Mouse (Mus musculus) limb, embryonic 11.5 days (tissue): ENCODE results near the gene Slc26a1. TPM values are rescaled to one million over a fixed set of nuclear protein-coding genes. Genes with fewer than 3 reads are reported as not detected.
A peak's percentile ranks its signal among the peaks of the same experiment; 100 is the strongest.

Experiments used
- ATAC-seq: fragments of 200-750 bp; cut with Nextera tagmentation; 2 replicates; pipeline ENCODE4 v1.8.0; 2017; ENCODE audit warnings: low read depth; ENCODE audit not compliant: insufficient number of reproducible peaks, low FRiP score, low TSS enrichment
- DNase-seq: peaks from one replicate; pipeline ENCODE4 v3.0.0-alpha.2; 2015; ENCODE audit warnings: low spot score
- H3K27ac ChIP-seq: fragments of 300-500 bp; sonication (generic); replicated peaks from 2 replicates; pipeline ENCODE4 v1.5.1; 2014; ENCODE audit warnings: low read depth, mild to moderate bottlenecking, low read length
- H3K27me3 ChIP-seq: fragments of 300-500 bp; sonication (generic); 2 replicates; pipeline ENCODE4 v1.6.1; 2014; ENCODE audit warnings: mild to moderate bottlenecking, low read length, mixed read lengths; ENCODE audit not compliant: control insufficient read depth, insufficient read depth
- H3K36me3 ChIP-seq: fragments of 300-500 bp; sonication (generic); 2 replicates; pipeline ENCODE4 v1.6.1; 2014; ENCODE audit warnings: mild to moderate bottlenecking, low read length, moderate library complexity, mixed read lengths; ENCODE audit not compliant: control insufficient read depth, insufficient read depth
- H3K4me1 ChIP-seq: fragments of 300-500 bp; sonication (generic); 2 replicates; pipeline ENCODE4 v1.6.1; 2014; ENCODE audit warnings: low read length, mixed read lengths; ENCODE audit not compliant: control insufficient read depth, insufficient read depth
- H3K4me2 ChIP-seq: fragments of 300-500 bp; sonication (generic); 2 replicates; pipeline ENCODE4 v1.6.1; 2014; ENCODE audit warnings: low read depth, mild to moderate bottlenecking, moderate library complexity; ENCODE audit not compliant: severe bottlenecking
- H3K4me3 ChIP-seq: fragments of 300-500 bp; sonication (generic); 2 replicates; pipeline ENCODE4 v1.5.1; 2014; ENCODE audit warnings: low read depth, low read length
- H3K9ac ChIP-seq: fragments of 300-500 bp; sonication (generic); 2 replicates; pipeline ENCODE4 v1.6.1; 2014; ENCODE audit warnings: mild to moderate bottlenecking, low read length
- H3K9me3 ChIP-seq: fragments of 300-500 bp; sonication (generic); 2 replicates; pipeline ENCODE4 v1.6.1; 2016; ENCODE audit warnings: low read length; ENCODE audit not compliant: control insufficient read depth
- WGBS: fragments of 180-500 bp; shearing (Covaris S2); extraction: QIAGEN DNeasy Blood & Tissue Kit; methylation state at CpG from one replicate; pipeline ENCODE4 v1.1.7; 2014; 5-methylcytosine and 5-hydroxymethylcytosine counted together
- polyA plus RNA-seq: library from polyadenylated mRNA; unstranded; fragments of >200 nt; fragmentation: Nextera tagmentation; extraction: Ambion mirVana; gene quantifications from 2 replicates; pipeline ENCODE4 v1.2.1, GENCODE M21; 2014

Slc26a1 gene
- polyA plus RNA-seq, 1 experiment from 2014 or later = 0.84 TPM

DNA sequence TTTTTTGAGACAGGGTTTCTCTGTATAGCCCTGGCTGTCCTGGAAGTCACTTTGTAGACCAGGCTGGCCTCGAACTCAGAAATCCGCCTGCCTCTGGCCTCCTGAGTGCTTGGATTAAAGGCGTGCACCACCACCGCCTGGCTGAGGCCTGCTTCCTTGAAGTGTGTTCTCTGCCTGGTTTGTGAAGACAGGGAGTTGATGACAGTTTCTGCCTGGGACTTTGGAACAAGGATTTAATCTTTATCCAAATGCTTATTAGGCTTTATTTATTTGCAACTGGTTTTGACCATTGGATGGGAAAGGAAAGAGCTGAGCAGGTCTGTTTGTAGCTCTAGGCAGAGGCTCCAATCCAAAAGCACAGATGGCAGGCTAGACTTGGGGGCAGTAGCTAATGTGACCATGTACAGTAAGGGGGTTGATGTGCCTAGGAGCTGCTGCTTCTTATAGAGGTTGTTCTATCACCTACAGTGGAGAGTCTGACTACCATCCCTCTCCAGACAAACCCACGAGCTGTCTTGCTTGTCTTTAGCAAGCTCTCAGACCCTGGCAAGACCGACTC lies 3.0 kb upstream of the Slc26a1 start:
- H3K9me3 ChIP-seq = no peaks in the 10 kb centered on the region
- WGBS = 87% methylated on average over 6 of the region's 6 CpGs
- H3K27ac ChIP-seq = no peak overlapping the region
- no peak overlapping the region for H3K4me3 ChIP-seq
- peaks cover 7% of the 10 kb centered on the region for H3K4me1 ChIP-seq
- ATAC-seq (no peak), DNase-seq (no peak)
- no peak overlapping the region for H3K9ac ChIP-seq
- H3K4me2 ChIP-seq = no peak overlapping the region
- H3K27me3 ChIP-seq = no peaks in the 10 kb centered on the region
- H3K36me3 ChIP-seq = 0 out of 2 replicates have a peak, but pooled peaks cover 2% of the 10 kb centered on the region

DNA sequence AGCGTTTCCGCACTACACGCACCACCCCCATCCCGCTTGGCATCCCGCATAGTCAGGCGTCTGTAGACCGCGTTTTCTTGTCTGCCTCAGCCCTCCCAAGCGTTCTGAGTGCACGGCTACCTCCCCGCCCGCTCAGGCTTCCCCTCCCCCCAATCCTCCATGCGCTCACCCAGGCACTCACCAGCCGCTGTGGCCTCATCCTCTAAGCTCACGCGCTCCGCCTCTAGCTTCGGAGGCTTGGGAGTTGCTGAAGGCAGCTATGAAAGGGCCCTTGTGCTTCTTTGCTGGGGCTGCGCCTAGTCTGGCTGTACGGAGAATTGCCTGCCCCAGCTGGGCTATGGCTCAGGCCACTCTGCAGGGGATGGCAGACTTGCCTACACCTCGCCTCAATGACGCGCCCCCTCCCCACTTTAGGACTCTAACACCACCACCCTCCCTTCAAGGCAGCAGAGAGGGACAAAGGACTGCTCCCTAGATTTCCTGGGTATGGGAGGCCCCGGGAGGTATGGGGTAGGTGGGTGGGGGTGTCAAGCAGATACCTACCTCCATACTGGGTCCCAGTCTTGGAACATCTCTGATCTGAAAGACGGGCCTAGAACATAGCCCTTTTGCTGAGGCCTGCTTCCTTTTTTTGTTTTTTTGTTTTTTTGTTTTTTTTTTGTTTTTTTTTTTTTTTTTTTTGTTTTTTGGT lies 2.4 kb upstream of the Slc26a1 start:
- H3K4me2 ChIP-seq = peak overlapping the region; percentile 53
- peak overlapping the region; percentile 61 for H3K9ac ChIP-seq
- 4% methylated on average over 25 of the region's 25 CpGs for WGBS
- peak; percentile 80 for ATAC-seq
- peak; percentile 81 for DNase-seq
- peaks cover 7% of the 10 kb centered on the region for H3K4me1 ChIP-seq
- peak overlapping the region; percentile 48 for H3K27ac ChIP-seq
- H3K4me3 ChIP-seq = peak overlapping the region; percentile 25
- H3K27me3 ChIP-seq = no peaks in the 10 kb centered on the region
- H3K36me3 ChIP-seq = 0 out of 2 replicates have a peak, but pooled peaks cover 2% of the 10 kb centered on the region
- H3K9me3 ChIP-seq = no peaks in the 10 kb centered on the region

DNA sequence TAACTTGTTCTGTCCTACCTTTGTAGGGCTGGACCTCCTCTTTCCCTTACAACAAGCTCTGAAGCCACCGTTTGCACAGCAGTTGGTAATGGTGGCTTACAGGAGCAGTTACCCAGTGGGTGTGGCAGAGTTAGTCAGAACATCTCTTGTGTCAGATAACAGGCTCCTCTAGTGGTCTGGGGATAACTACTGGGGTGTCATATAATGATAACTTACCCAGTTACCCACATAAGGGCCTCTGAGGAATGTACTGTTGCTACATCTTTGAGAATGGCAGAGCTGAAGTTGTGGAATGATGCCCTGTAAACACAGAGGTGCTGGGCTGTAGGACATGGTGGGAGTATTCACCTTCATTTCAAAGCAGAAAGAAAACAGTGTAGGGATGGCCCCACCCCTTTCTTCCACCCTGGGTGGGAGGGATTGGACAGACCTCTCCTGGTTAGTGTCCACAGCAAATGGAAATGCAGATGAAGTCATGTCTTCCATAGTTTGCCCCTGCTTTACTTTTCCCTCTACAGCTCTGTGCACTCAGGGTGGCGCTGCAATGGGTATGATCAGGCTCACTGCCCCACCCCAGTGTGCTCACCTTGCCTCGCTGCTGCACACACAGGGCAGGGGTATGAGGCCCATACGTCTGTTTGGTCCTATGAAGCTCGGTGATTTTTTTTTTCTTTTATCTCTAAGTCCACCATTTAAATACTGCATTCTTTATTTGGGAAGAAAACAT lies 1.6 kb upstream of the Slc26a1 start:
- DNase-seq = peak; percentile 36
- Histone ChIP-seq H3K9me3 (no peaks in the 10 kb centered on the region), H3K4me1 (peaks cover 7% of the 10 kb centered on the region), H3K36me3 (peaks cover 4% of the 10 kb centered on the region; the same call in 1 of the 2 replicates), H3K4me3 (peak overlapping the region; percentile 25; the same call in 1 of the 2 replicates), H3K4me2 (peak overlapping the region; percentile 53), H3K9ac (peak overlapping the region; percentile 61), H3K27me3 (no peaks in the 10 kb centered on the region), H3K27ac (peak overlapping the region; percentile 48)
- ATAC-seq = peak; percentile 23; the same call in 1 of the 2 replicates
- WGBS = 9% methylated on average over 5 of the region's 5 CpGs

DNA sequence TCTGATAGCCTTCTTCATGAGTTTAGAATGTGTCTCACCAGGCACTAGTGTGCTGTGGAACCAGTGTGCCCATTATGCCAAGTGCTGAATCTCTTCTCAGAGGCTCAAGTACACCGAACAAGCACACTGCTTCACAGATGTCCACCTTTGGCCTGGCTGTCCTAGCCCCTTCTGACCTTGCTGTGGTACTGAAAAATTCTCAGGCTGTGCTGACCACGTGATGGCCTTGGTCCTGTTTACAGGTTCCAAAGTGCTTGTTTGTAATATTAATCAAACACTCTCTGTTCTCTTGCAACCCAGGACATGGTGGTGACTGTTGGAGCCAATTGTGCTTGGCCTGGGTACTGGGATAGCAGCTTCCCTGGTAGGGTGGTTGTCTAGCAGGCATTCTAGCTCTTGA lies 745 bp downstream of the Slc26a1 start:
- Histone ChIP-seq H3K4me2 (no peak overlapping the region), H3K27me3 (no peaks in the 10 kb centered on the region), H3K27ac (no peak overlapping the region), H3K4me3 (no peak overlapping the region), H3K4me1 (peaks cover 8% of the 10 kb centered on the region), H3K9ac (no peak overlapping the region), H3K36me3 (peaks cover 7% of the 10 kb centered on the region; the same call in 1 of the 2 replicates), H3K9me3 (no peaks in the 10 kb centered on the region)
- 79% methylated on average over 2 of the region's 2 CpGs for WGBS
- ATAC-seq (no peak), DNase-seq (no peak)

DNA sequence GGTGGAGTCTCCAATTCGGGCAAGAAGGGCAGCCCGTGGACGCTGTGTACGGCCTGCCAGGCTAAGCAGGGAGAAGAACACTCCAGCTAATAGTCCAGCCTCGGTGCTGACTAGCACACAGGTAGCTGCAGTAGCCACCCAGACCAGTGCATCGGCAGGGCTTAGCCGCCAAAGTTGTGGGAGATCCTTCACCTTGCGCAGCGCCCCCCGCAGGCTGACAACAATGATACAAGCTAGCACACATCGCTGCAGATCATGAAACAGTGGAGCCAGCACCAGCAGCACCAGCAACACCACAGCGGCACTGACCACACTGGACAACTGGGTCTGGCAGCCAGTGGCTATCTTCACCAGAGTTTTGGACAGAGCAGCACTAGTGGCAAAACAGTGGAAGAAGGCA lies 3.6 kb downstream of the Slc26a1 start:
- Histone ChIP-seq H3K9ac (no peak overlapping the region), H3K4me1 (peaks cover 4% of the 10 kb centered on the region; the same call in 1 of the 2 replicates), H3K9me3 (no peaks in the 10 kb centered on the region), H3K27ac (no peak overlapping the region), H3K4me2 (no peak overlapping the region), H3K4me3 (no peak overlapping the region), H3K36me3 (peaks cover 7% of the 10 kb centered on the region; the same call in 1 of the 2 replicates), H3K27me3 (no peaks in the 10 kb centered on the region)
- no peak for ATAC-seq
- 88% methylated on average over 12 of the region's 12 CpGs for WGBS
- DNase-seq = no peak

DNA sequence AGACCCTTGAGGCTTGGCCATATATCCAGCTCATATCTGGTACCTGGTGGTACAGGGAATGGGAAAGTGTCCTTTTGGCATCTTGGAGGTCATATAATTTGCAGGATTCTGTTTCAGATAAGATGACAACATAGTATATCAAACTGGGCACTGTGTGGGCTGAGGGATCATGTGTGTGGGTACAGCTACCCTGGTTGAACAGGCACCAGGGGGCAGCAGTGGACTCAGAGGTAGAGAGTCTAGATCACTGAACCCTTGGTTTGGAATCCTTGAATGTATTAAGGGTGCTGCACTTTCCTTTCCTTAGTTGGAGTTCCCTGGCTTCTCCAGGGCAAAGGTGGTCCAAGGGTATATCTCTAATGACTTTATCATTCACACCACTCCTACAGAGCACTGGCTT lies 4.6 kb downstream of the Slc26a1 start:
- no peaks in the 10 kb centered on the region for H3K27me3 ChIP-seq
- H3K4me2 ChIP-seq = no peak overlapping the region
- H3K9me3 ChIP-seq = no peaks in the 10 kb centered on the region
- H3K36me3 ChIP-seq = peaks cover 7% of the 10 kb centered on the region; the same call in 1 of the 2 replicates
- no peak overlapping the region for H3K9ac ChIP-seq
- H3K4me1 ChIP-seq = peaks cover 4% of the 10 kb centered on the region; the same call in 1 of the 2 replicates
- ATAC-seq (no peak), DNase-seq (peak; percentile 43)
- H3K4me3 ChIP-seq = no peak overlapping the region
- H3K27ac ChIP-seq = no peak overlapping the region

DNA sequence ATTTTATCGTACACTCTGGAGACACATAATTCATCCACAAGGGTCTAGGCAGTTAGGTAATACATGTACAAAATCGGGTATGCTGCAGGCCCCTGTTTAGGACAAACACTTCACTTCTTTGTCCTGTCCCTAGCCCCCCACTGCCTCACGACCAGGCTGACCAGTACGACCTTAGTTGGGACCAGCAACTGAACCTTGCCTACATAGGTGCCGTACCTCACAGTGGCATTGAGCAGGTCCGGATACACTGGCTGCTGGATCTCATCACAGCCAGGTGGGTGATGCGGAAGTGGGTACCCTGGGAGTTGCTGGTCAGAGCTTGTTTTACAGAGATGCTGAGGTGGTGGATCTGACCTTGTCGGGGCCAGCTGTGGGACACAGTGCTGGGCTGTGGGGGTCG lies 5.4 kb downstream of the Slc26a1 start:
- Histone ChIP-seq H3K4me3 (no peak overlapping the region), H3K27ac (no peak overlapping the region)
- no peak for ATAC-seq

More for the DNA sequence above, 5.4 kb downstream of the Slc26a1 start:
- H3K9me3 ChIP-seq = no peaks in the 10 kb centered on the region
- peaks cover 7% of the 10 kb centered on the region; the same call in 1 of the 2 replicates for H3K36me3 ChIP-seq
- DNase-seq = no peak
- no peak overlapping the region for H3K9ac ChIP-seq
- WGBS = 83% methylated on average over 9 of the region's 9 CpGs
- peaks cover 4% of the 10 kb centered on the region; the same call in 1 of the 2 replicates for H3K4me1 ChIP-seq
- H3K27me3 ChIP-seq = no peaks in the 10 kb centered on the region
- H3K4me2 ChIP-seq = no peak overlapping the region; the same call in 1 of the 2 replicates
